Mouse (Mus musculus) erythroblast, embryonic 14.5 days (primary cell): Measurements from ENCODE around the gene Slf2.

ENCODE experiments used
- GATA1 ChIP-seq: IDR thresholded peaks from 2 replicates; pipeline ENCODE4 v1.6.1; 2012; ENCODE audit warnings: low read length, inconsistent platforms, mixed read lengths
- TAL1 ChIP-seq: IDR thresholded peaks from 3 replicates; pipeline ENCODE4 v1.6.1; 2012; ENCODE audit warnings: low read length, inconsistent platforms, mixed read lengths

GRCm38 (mm10) chr19:44899947-44900773 is 30.8 kb upstream of the Slf2 start:
- no peak for TF ChIP-seq GATA1
- TF ChIP-seq TAL1 = no peak
